8 mouse cellular contexts compared by ENCODE assay signal in the genomic region with DNA sequence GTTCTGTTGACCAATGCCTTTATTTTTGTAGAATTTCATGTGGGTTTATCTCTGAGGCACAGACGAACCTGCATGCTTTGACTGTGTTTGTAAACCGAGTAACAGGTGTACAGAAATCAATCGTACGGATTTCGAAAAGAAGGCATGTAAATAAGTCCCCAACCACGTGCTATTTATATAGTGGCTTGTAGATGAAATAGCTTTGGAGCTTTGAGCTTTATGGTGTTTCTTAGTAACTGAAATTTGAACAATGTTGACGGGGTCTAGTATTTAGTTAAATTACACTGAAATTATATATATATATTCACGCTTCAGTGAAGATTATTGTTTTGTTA. TPM values are rescaled to one million over a fixed set of nuclear protein-coding genes. Genes with fewer than 3 reads are reported as not detected.
DNase-seq lines count a peak whose midpoint lies in the region; ATAC-seq and TF ChIP-seq lines count a peak whose summit lies in the region.

No protein-coding gene starts in this region.

- intact Hi-C loops in heart, postnatal 36 days (cut with DNase I), result loop anchor here (5.0 to 10.0 kb wide), 2 partner anchors 267 to 1224 kb away; a partner anchor contains a TSS
- intact Hi-C loops in left cerebral cortex, postnatal 14 days (cut with DNase I), result loop anchor here (10.0 kb wide), 2 partner anchors 274 to 1214 kb away; a partner anchor contains a TSS

- DNase-seq in heart, postnatal 36 days, result no peak
- no peak for DNase-seq in CH12.LX (ENCODE audit: extremely low read depth)
- no peak for DNase-seq in forebrain, embryonic 14.5 days (ENCODE audit: low spot score)
- no peak for DNase-seq in left cerebral cortex, adult 8-10 months (ENCODE audit: low spot score in 2 of 2)
- no peak for DNase-seq in left cerebral cortex, postnatal 14 days (ENCODE audit: low spot score in 2 of 2)
- DNase-seq in left cerebral cortex, adult 18-20 months (ENCODE audit: low spot score in 2 of 2), result no peak

- no peak for TF ChIP-seq EP300 in CH12.LX (IDR thresholded peaks at IDR 0.05; ENCODE audit: low read length)

- H3K27me3 ChIP-seq in heart, embryonic 11.5 days (ENCODE audit: control insufficient read depth, insufficient read depth, low read length), result no peaks in the 10 kb centered on the region
- no peaks in the 10 kb centered on the region for H3K27me3 ChIP-seq in CH12.LX (replicated peaks)
- H3K27me3 ChIP-seq in forebrain, embryonic 14.5 days (replicated peaks; ENCODE audit: control insufficient read depth, insufficient read depth, low read length), result no peaks in the 10 kb centered on the region
- H3K27me3 ChIP-seq in liver, embryonic 16.5 days (ENCODE audit: control insufficient read depth, insufficient read depth, low read depth, low read length), result no peaks in the 10 kb centered on the region

- ATAC-seq in heart, embryonic 11.5 days (replicated peaks; ENCODE audit: insufficient number of reproducible peaks, low FRiP score, low TSS enrichment), result no peak
- ATAC-seq in forebrain, embryonic 14.5 days, result no peak
- no peak for ATAC-seq in liver, embryonic 16.5 days (ENCODE audit: low read depth)

- TF ChIP-seq POLR2A in CH12.LX (IDR thresholded peaks at IDR 0.05; ENCODE audit: low read depth, low read length), result no peak

- WGBS in heart, embryonic 11.5 days (ENCODE audit: insufficient replicate concordance), result 5% methylated on average over 8 of the region's 8 CpGs
- WGBS in forebrain, embryonic 14.5 days, result 7% methylated on average over 8 of the region's 8 CpGs
- 6% methylated on average over 8 of the region's 8 CpGs for WGBS in liver, embryonic 16.5 days (ENCODE audit: insufficient replicate concordance)

- peaks cover 34% of the 10 kb centered on the region for H3K79me2 ChIP-seq in CH12.LX (replicated peaks; ENCODE audit: control insufficient read depth, extremely low read depth, insufficient read depth, poor library complexity, severe bottlenecking)

- dilution Hi-C loops in CH12.LX (cut with MboI; ENCODE audit: extremely low pct_ligation_motif_present, extremely low pct_unique_long_range_greater_than_20kb, low sequenced_read_pairs), result no loop called here

- H3K9ac ChIP-seq in heart, embryonic 11.5 days (ENCODE audit: low read depth, low read length), result peak overlapping the region; percentile 78
- peak overlapping the region; percentile 64 for H3K9ac ChIP-seq in CH12.LX (ENCODE audit: insufficient read depth, low read depth)
- H3K9ac ChIP-seq in forebrain, embryonic 14.5 days (ENCODE audit: low read length), result peak overlapping the region; percentile 79
- H3K9ac ChIP-seq in liver, embryonic 16.5 days (ENCODE audit: low read depth, low read length), result peak overlapping the region; percentile 77

- H3K9me3 ChIP-seq in heart, embryonic 11.5 days (replicated peaks; ENCODE audit: control insufficient read depth, low read length), result no peaks in the 10 kb centered on the region
- no peaks in the 10 kb centered on the region for H3K9me3 ChIP-seq in CH12.LX (replicated peaks; ENCODE audit: low read length)
- no peaks in the 10 kb centered on the region for H3K9me3 ChIP-seq in forebrain, embryonic 14.5 days (replicated peaks; ENCODE audit: control insufficient read depth, low read length)
- no peaks in the 10 kb centered on the region for H3K9me3 ChIP-seq in liver, embryonic 16.5 days (replicated peaks; ENCODE audit: control insufficient read depth, low read length)

- H3K36me3 ChIP-seq in heart, embryonic 11.5 days (ENCODE audit: control insufficient read depth, insufficient read depth, low read length), result no peaks in the 10 kb centered on the region
- H3K36me3 ChIP-seq in CH12.LX (replicated peaks in 1 of 2; ENCODE audit: control insufficient read depth in 1 of 2, insufficient read depth in 1 of 2, low read length in 1 of 2), result peaks cover 17 to 45% of the 10 kb centered on the region in 2 experiments
- peaks cover 18% of the 10 kb centered on the region for H3K36me3 ChIP-seq in forebrain, embryonic 14.5 days (ENCODE audit: control insufficient read depth, insufficient read depth, low read length)
- H3K36me3 ChIP-seq in liver, embryonic 16.5 days (ENCODE audit: control insufficient read depth, insufficient read depth), result no peaks in the 10 kb centered on the region

- in situ Hi-C loops in CH12.LX (cut with MboI; ENCODE audit: low pct_ligation_motif_present, low pct_unique_long_range_greater_than_20kb, low sequenced_read_pairs), result loop anchor here (10.0 kb wide), 1 partner anchor 834 kb away; no protein-coding TSS in a partner anchor

- peak overlapping the region; percentile 89 for H3K4me2 ChIP-seq in heart, embryonic 11.5 days
- H3K4me2 ChIP-seq in CH12.LX (ENCODE audit: insufficient read depth, low read depth, poor library complexity, severe bottlenecking), result peak overlapping the region; percentile 93; the same call in 1 of the 2 replicates
- peak overlapping the region; percentile 83 for H3K4me2 ChIP-seq in forebrain, embryonic 14.5 days (ENCODE audit: low read length)
- peak overlapping the region; percentile 89 for H3K4me2 ChIP-seq in liver, embryonic 16.5 days (ENCODE audit: low read depth, low read length)

- no peak for TF ChIP-seq CTCF in CH12.LX (conservative IDR thresholded peaks at IDR 0.05 in 1 of 2, IDR thresholded peaks at IDR 0.05 in 1 of 2; ENCODE audit: low read depth in 2 of 2, low read length in 2 of 2)

- H3K4me1 ChIP-seq in heart, embryonic 11.5 days (ENCODE audit: control insufficient read depth, insufficient read depth, low read length), result peaks cover 8% of the 10 kb centered on the region
- peaks cover 5 to 36% of the 10 kb centered on the region in 2 experiments; a peak in 2 of 4 replicates for H3K4me1 ChIP-seq in CH12.LX (ENCODE audit: control insufficient read depth in 1 of 2, insufficient read depth in 2 of 2)
- peaks cover 12% of the 10 kb centered on the region for H3K4me1 ChIP-seq in forebrain, embryonic 14.5 days (ENCODE audit: control insufficient read depth, insufficient read depth, low read length)
- peaks cover 13% of the 10 kb centered on the region for H3K4me1 ChIP-seq in liver, embryonic 16.5 days (ENCODE audit: control insufficient read depth, low read depth, low read length)

- H3K27ac ChIP-seq in heart, embryonic 11.5 days (ENCODE audit: low read depth, low read length), result no peak overlapping the region
- H3K27ac ChIP-seq in CH12.LX (ENCODE audit: insufficient read depth, low read depth), result no peak overlapping the region
- H3K27ac ChIP-seq in forebrain, embryonic 14.5 days (ENCODE audit: low read depth, low read length), result no peak overlapping the region
- H3K27ac ChIP-seq in liver, embryonic 16.5 days (ENCODE audit: low read length), result no peak overlapping the region

- no peak for TF ChIP-seq RAD21 in CH12.LX (IDR thresholded peaks at IDR 0.05; ENCODE audit: low read depth, low read length)

- H3K4me3 ChIP-seq in heart, embryonic 11.5 days (ENCODE audit: low read depth, low read length), result peak overlapping the region; percentile 97
- peak overlapping the region; percentile 88 to 96 (median 91) for H3K4me3 ChIP-seq in CH12.LX (replicated peaks in 1 of 3; ENCODE audit: low read depth in 2 of 3, low read length in 2 of 3, poor library complexity in 1 of 3)
- peak overlapping the region; percentile 87 for H3K4me3 ChIP-seq in forebrain, embryonic 14.5 days (ENCODE audit: low read depth, low read length)
- peak overlapping the region; percentile 92 for H3K4me3 ChIP-seq in liver, embryonic 16.5 days (ENCODE audit: low read depth, low read length)

TF ChIP-seq in CH12.LX, 34 proteins besides CTCF, POLR2A, EP300 and RAD21:
- TF ChIP-seq MYC (IDR thresholded peaks at IDR 0.05; ENCODE audit: low read depth, low read length) (0 out of 2 replicates have a peak, but pooled peaks have one; percentile 36), MAX (IDR thresholded peaks at IDR 0.05; ENCODE audit: low read length) (peak; percentile 68; the same call in 1 of the 2 replicates), ZNF384 (IDR thresholded peaks at IDR 0.05; ENCODE audit: low read depth, low read length) (no peak)

RNA-seq across cellular contexts. Expression of a gene that starts 0.7 kb away (rescaled TPM):
- polyA plus RNA-seq in heart, embryonic 11.5 days (2014; fragmentation: Nextera tagmentation; extraction: Ambion mirVana), result 14.5 and 14.7 TPM in 2 replicates
- total RNA-seq in heart, postnatal 36 days (2021), result 1 to 10 TPM; 5.5 to 6.6 TPM
- total RNA-seq in CH12.LX (2012; rRNA removed), result 20.0 and 27.1 TPM in 2 replicates
- 29.4 and 32.2 TPM in 2 replicates for total RNA-seq in CH12.LX (2014; rRNA removed)
- 20.7 and 23.0 TPM in 2 replicates for polyA plus RNA-seq in CH12.LX (2012; ENCODE audit: insufficient read length, low read depth)
- polyA plus RNA-seq in forebrain, embryonic 14.5 days (2014; fragmentation: Nextera tagmentation; extraction: Ambion mirVana), result 36.2 and 40.7 TPM in 2 replicates
- polyA plus RNA-seq in liver, embryonic 16.5 days (2015; fragmentation: Nextera tagmentation; extraction: Ambion mirVana), result 4.9 and 5.0 TPM in 2 replicates
- 10 to 100 TPM; 15.3 to 18.6 (median 16.3) TPM for total RNA-seq in left cerebral cortex, adult 8-10 months (2022)
- total RNA-seq in left cerebral cortex, postnatal 14 days (2021), result 10 to 100 TPM; 19.9 to 24.0 TPM
- 10 to 100 TPM; 15.2 to 16.0 TPM for total RNA-seq in left cerebral cortex, adult 18-20 months (2021)

RNA-seq across cellular contexts. Expression of a gene that starts 0.8 kb away (rescaled TPM):
- polyA plus RNA-seq in heart, embryonic 11.5 days (2014; fragmentation: Nextera tagmentation; extraction: Ambion mirVana), result 64.1 and 65.3 TPM in 2 replicates
- 10 to 100 TPM; 23.1 to 30.4 TPM for total RNA-seq in heart, postnatal 36 days (2021)
- total RNA-seq in CH12.LX (2012; rRNA removed), result 51.2 and 65.9 TPM in 2 replicates
- 37.1 and 55.3 TPM in 2 replicates for total RNA-seq in CH12.LX (2014; rRNA removed)
- 117 and 161 TPM in 2 replicates for polyA plus RNA-seq in CH12.LX (2012; ENCODE audit: insufficient read length, low read depth)
- 84.5 and 85.5 TPM in 2 replicates for polyA plus RNA-seq in forebrain, embryonic 14.5 days (2014; fragmentation: Nextera tagmentation; extraction: Ambion mirVana)
- 21.5 and 24.6 TPM in 2 replicates for polyA plus RNA-seq in liver, embryonic 16.5 days (2015; fragmentation: Nextera tagmentation; extraction: Ambion mirVana)
- 10 to 100 TPM; 18.7 to 25.3 (median 22.8) TPM for total RNA-seq in left cerebral cortex, adult 8-10 months (2022)
- total RNA-seq in left cerebral cortex, postnatal 14 days (2021), result 10 to 100 TPM; 20.3 to 22.0 TPM
- total RNA-seq in left cerebral cortex, adult 18-20 months (2021), result 10 to 100 TPM; 24.0 to 25.2 TPM

RNA-seq across cellular contexts. Expression of a gene that starts 55.0 kb away (rescaled TPM):
- polyA plus RNA-seq in heart, embryonic 11.5 days (2014; fragmentation: Nextera tagmentation; extraction: Ambion mirVana), result 0.96 and 1.5 TPM in 2 replicates
- total RNA-seq in heart, postnatal 36 days (2021), result under 1 TPM; 0.14 to 0.33 TPM
- total RNA-seq in CH12.LX (2012; rRNA removed), result 4.4 and 5.3 TPM in 2 replicates
- 8.3 and 8.6 TPM in 2 replicates for total RNA-seq in CH12.LX (2014; rRNA removed)
- polyA plus RNA-seq in CH12.LX (2012; ENCODE audit: insufficient read length, low read depth), result 11.6 and 11.9 TPM in 2 replicates
- 1.3 and 1.6 TPM in 2 replicates for polyA plus RNA-seq in forebrain, embryonic 14.5 days (2014; fragmentation: Nextera tagmentation; extraction: Ambion mirVana)
- polyA plus RNA-seq in liver, embryonic 16.5 days (2015; fragmentation: Nextera tagmentation; extraction: Ambion mirVana), result 2.0 and 2.5 TPM in 2 replicates
- total RNA-seq in left cerebral cortex, adult 8-10 months (2022), result 1 to 10 TPM; 9.0 to 9.9 (median 9.5) TPM
- 10 to 100 TPM in 1 of 2 experiments, 1 to 10 TPM in 1; 7.4 to 10.5 TPM for total RNA-seq in left cerebral cortex, postnatal 14 days (2021)
- 1 to 10 TPM; 5.9 to 6.0 TPM for total RNA-seq in left cerebral cortex, adult 18-20 months (2021)

Comparison
In these comparisons a context has a peak if more than half of its experiments do, and no peak if none do; other contexts are left out.
1. RNA of a gene that starts 55.0 kb away (total RNA-seq): 7.4 to 10.5 TPM in left cerebral cortex, postnatal 14 days, 9.0 to 9.9 TPM in left cerebral cortex, adult 8-10 months, 4.4 to 8.6 TPM in CH12.LX and 5.9 to 6.0 TPM in left cerebral cortex, adult 18-20 months; 0.14 to 0.33 TPM in heart, postnatal 36 days; every median in the first group is over 4 times any median in the second.
2. Peak in every context shown above with its lines, with median percentiles within 50 percentile points of each other: H3K4me2 ChIP-seq, H3K4me3 ChIP-seq and H3K9ac ChIP-seq.